Mouse (Mus musculus) bone marrow macrophage, adult 2 months (primary cell): ENCODE results near the gene Plekhg1. TPM values are rescaled to one million over a fixed set of nuclear protein-coding genes. Genes with fewer than 3 reads are reported as not detected.

ENCODE experiments used
- H3K27ac ChIP-seq: 2 replicates; pipeline ENCODE4 v1.5.1; 2012; ENCODE audit warnings: low read depth, low read length; ENCODE audit not compliant: insufficient read depth
- H3K4me1 ChIP-seq: 2 replicates; pipeline ENCODE4 v1.6.1; 2012; ENCODE audit warnings: low read length; ENCODE audit not compliant: control insufficient read depth, insufficient read depth
- H3K4me3 ChIP-seq: 2 replicates; pipeline ENCODE4 v1.5.1; 2012; ENCODE audit warnings: mild to moderate bottlenecking, low read length, moderate library complexity; ENCODE audit not compliant: insufficient read depth
- CTCF ChIP-seq: IDR thresholded peaks from 2 replicates; pipeline ENCODE4 v1.5.1; 2012; ENCODE audit warnings: low read depth, mild to moderate bottlenecking, low read length, moderate library complexity
- POLR2A ChIP-seq: IDR thresholded peaks from 2 replicates; pipeline ENCODE4 v1.6.1; 2012; ENCODE audit warnings: mild to moderate bottlenecking, low read depth, low read length, borderline replicate concordance
- polyA plus RNA-seq: library from polyadenylated mRNA; stranded (reverse); fragments of >200 nt; gene quantifications from 2 replicates; pipeline ENCODE4 v1.2.4, GENCODE M21; 2012; ENCODE audit not compliant: missing spikeins, insufficient read depth, insufficient read length

Plekhg1 gene
- polyA plus RNA-seq, 1 experiment = 5.5 TPM

DNA sequence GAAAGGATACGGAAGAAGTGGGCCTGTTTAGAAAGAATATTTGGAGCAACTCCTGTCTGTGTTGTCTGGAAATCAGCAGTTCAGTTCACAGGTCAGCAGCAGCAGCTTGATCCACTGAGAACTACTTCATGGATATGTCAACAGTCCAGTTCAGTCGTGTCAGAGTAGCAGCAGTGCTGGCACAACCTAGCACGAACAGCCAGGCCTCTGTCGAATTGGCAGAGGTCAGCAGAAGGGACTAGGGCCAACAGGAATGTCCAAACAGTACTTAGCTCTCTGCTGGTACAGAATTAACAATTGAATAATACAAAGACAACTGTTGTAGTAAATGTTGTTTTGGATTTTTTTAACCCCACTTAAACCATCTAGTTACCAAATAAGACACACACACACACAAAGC lies 33.9 kb upstream of the Plekhg1 start:
- Histone ChIP-seq H3K27ac (no peak overlapping the region), H3K4me1 (no peaks in the 10 kb centered on the region), H3K4me3 (no peak overlapping the region)
- TF ChIP-seq CTCF (no peak), POLR2A (no peak)

DNA sequence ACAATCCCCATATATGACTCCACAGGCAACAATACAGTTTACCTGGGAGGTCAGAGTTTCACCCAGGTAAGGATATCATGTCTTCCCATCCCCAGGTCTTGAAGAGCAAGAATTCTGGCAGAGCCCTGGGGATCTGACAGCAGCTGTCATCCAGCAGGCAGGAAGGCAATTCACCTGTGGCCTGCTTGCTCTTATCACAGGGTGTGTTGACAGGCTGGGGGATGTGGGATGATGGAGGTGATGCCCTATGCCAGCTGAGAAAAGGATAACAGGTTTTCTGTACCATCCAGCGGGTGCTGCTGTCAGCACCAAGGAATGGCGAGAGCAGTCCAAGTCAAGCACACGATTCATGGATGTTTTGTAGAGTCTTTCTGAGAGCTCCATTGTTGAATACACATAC lies 30.1 kb upstream of the Plekhg1 start:
- no peak for TF ChIP-seq POLR2A
- no peak for TF ChIP-seq CTCF
- no peaks in the 10 kb centered on the region for H3K4me1 ChIP-seq
- no peak overlapping the region for H3K4me3 ChIP-seq

DNA sequence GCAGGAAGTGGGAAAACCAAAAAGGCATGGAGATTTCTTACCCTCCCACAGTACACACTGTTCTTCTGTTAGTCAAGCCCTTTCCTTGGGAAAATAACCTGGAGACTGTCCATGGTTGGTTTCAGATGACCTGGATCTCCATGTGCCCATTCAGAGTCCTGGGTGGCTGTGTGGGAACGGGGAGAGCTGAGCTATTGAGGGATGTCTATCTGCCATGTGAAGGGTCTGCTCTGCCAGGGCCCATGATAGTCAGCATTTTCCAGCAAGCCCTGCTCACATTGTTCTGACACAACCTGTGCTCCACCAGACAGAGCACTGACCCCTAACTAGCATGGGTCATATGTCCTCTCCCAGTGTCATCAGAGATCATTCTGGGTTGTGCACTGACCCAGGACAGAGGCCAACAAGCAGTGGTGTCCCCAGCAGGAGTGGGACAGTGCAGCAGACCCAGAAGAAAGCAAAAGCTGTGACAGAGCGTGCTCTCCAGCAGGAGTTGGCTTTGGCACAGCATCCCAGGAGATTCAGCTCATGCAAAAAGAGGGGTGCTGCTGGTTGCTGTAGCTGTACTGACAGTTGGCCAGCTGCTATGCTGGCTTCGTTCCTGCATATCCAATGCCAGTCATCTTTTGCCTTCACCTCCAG lies 24.7 kb upstream of the Plekhg1 start:
- no peak overlapping the region for H3K4me3 ChIP-seq
- TF ChIP-seq POLR2A (no peak), CTCF (no peak)
- H3K4me1 ChIP-seq = no peaks in the 10 kb centered on the region
- no peak overlapping the region for H3K27ac ChIP-seq

More for the DNA sequence above, 30.1 kb upstream of the Plekhg1 start:
- H3K27ac ChIP-seq = no peak overlapping the region

DNA sequence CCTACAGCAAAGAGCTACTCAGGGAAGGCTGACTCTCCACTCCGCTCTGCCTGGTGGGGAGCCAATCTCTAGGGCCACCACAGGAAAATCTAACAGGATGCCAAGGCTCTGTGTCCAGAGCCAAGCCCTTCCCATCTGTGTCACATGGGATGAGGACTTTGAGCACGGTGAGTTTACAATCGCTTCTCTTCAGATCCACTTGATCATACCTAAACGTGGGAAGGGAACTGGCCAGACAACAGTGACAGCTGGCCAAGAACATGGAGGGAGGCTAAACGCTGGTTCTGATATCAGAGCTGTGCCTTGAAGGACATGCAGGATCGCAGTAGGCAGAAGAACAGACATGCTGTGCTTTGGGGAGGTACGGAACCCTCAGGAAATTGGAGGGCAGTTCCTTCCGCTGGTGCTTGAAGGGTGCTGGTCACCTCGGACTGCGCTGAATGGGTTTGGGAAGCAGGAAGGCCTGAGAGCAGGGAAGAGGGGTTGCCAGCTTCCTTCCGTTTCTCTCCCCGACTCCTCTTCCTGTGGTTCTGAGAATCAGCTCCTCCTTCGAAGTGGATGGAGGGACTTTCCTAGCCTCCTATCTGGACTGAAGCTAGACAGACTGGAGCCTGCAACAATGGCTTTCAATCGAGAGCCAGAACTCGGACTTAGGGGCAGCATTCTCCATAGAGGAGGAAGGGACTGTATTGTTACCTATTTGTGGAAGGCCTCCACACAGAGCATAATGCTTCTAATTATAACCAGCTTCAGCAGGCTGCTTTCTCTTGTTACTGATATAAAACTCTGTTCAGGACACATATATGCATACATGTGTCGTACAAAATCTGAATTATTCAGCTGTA lies 21.9 kb upstream of the Plekhg1 start:
- H3K4me1 ChIP-seq = no peaks in the 10 kb centered on the region
- H3K4me3 ChIP-seq = no peak overlapping the region
- TF ChIP-seq CTCF (no peak), POLR2A (no peak)
- no peak overlapping the region for H3K27ac ChIP-seq

DNA sequence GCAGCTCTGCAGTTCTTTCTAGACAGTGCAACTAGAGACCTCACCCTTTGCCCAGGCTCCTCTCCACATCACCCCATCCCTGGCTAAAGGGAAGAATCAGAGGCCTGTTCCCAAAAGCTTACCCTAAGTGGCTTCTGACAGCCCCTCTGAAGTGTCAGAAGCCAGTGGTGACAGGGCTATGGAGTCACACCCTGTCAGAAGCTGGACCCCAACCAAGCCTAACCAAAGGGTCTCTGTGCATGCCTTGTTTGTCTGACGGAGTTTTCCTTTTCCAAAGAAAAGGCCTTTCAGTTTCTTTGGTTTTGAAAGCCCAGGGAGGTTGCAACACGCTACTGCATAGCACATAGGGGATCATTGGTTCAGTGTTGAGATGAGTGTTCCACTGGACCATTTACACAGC lies 19.9 kb upstream of the Plekhg1 start:
- no peak overlapping the region for H3K27ac ChIP-seq
- no peaks in the 10 kb centered on the region for H3K4me1 ChIP-seq
- TF ChIP-seq CTCF (no peak), POLR2A (no peak)
- H3K4me3 ChIP-seq = no peak overlapping the region

DNA sequence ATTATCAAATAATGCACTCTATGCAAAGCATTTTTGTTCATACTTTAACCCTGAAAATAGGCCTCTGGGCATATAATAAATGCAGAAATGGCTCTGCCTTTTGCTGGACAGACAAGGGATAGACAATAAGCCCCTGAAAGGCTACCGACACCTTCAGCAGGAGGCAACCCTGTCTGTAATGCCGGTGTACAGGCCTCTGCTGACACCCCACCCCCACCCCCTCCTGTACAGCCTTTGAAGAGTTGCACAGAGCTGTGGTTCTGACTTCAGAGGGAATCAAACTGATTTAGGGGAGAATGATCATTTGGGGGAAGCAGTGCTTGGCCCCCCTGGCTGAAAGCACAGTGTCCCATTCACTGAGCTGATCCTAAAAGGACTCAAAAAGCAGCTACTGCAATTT lies 17.8 kb upstream of the Plekhg1 start:
- Histone ChIP-seq H3K4me3 (no peak overlapping the region), H3K27ac (no peak overlapping the region), H3K4me1 (no peaks in the 10 kb centered on the region)
- TF ChIP-seq CTCF (no peak), POLR2A (no peak)

DNA sequence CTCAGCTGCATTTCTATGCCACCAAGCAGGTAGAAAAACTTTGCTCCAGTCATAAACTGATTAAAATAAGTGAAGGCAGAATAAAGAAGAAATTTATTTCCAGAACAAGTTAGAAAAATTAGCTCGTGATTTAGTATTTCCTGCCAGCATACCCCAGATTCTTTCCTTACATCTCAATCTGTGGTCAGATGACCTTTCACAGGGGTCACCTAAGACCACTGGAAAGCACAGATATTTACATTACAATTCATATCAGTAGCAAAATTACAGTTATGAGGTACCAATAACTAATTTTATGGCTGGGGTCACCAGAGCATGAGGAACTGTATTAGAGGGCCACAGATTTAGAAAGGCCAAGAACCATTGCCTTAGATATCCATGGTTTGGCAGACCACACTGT lies 15.5 kb upstream of the Plekhg1 start:
- no peak for TF ChIP-seq CTCF
- TF ChIP-seq POLR2A = no peak

DNA sequence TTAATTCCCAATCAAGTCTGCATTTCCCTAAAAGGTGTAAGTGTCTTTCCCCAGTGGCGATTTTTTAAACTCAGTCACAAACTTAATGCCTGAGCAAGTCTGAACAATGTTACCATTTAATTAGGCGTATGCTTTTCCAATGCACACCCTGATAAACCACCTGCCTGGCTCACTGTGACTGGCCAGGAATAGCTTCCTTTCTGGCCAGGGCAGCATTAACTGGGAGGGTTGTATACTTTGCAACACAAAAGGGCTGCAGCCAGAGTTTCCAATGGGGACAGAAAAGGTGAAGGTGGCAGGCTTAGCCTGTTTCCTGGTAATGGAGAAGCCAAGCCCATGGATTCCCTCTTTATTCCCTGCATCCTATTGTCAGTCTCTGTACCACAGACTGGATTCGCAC lies 10.5 kb upstream of the Plekhg1 start:
- no peak for TF ChIP-seq CTCF
- no peak for TF ChIP-seq POLR2A
- H3K27ac ChIP-seq = no peak overlapping the region
- H3K4me1 ChIP-seq = no peaks in the 10 kb centered on the region
- no peak overlapping the region for H3K4me3 ChIP-seq

More for the DNA sequence above, 15.5 kb upstream of the Plekhg1 start:
- Histone ChIP-seq H3K4me3 (no peak overlapping the region), H3K4me1 (no peaks in the 10 kb centered on the region), H3K27ac (no peak overlapping the region)

DNA sequence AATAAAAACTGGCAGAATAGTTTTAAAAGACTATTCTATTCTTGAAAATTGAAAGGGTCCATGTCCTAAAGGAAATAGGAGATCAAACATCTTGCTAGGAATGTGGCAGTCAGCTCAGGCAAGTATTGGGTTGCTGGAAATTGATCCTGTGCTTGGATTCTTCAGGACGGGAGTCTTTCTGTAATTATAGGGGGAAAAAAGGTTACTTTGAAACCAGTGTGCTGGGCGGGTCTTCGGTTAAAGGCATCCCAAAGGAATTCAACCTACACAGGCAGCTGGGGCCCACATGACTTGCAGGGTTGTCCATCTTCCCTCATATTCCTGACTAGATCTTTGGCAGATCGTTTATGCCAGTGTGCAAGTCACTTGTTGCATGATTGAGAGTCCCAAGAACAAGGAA lies 9.8 kb upstream of the Plekhg1 start:
- Histone ChIP-seq H3K4me1 (no peaks in the 10 kb centered on the region), H3K4me3 (no peak overlapping the region)
- TF ChIP-seq CTCF = no peak
- no peak for TF ChIP-seq POLR2A

DNA sequence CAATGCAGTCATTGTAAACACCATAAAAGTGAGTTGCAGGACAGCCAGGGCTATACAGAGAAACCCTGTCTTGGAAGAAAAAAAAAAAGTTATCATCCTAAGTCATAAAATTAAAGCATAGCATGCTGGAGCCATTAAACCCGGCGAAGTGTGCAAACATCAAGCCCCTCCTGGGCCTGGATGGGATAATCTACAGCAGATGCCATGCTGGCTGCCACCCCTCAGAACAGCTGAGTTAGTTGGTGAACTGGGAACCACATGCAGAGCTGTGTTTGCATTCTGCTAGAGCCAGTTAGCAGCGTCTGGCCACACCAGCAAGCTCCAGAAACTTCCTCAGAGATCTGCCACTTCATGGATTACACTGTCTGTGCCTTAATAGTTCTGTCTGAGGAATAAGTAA lies 3.1 kb upstream of the Plekhg1 start:
- TF ChIP-seq POLR2A (no peak), CTCF (no peak)
- no peaks in the 10 kb centered on the region for H3K4me1 ChIP-seq
- no peak overlapping the region for H3K27ac ChIP-seq
- no peak overlapping the region for H3K4me3 ChIP-seq

More for the DNA sequence above, 9.8 kb upstream of the Plekhg1 start:
- no peak overlapping the region for H3K27ac ChIP-seq
